Mouse (Mus musculus) megakaryocyte progenitor cell, adult 5-6 weeks (primary cell): Measurements from ENCODE around the gene Sirt6. TPM values are rescaled to one million over a fixed set of nuclear protein-coding genes. Genes with fewer than 3 reads are reported as not detected.
A peak's percentile ranks its signal among the peaks of the same experiment; 100 is the strongest.

Source experiments
- ATAC-seq: replicated peaks from 2 replicates; pipeline ENCODE4 v1.8.0; 2016; ENCODE audit warnings: mild to moderate bottlenecking, moderate TSS enrichment, inconsistent platforms; ENCODE audit not compliant: poor library complexity
- total RNA-seq, 2 experiments: library from RNA; stranded (forward) in 1 of 2; stranded (reverse) in 1 of 2; fragments of 157-497, 149-512 nt in 1 of 2; fragments of 200-1000 nt in 1 of 2; gene quantifications; 2 replicates each; pipeline versions ENCODE4 v1.2.3 to v1.2.4; 2015 to 2017

Gene Sirt6
- total RNA-seq, 2 experiments from 2014 or later: 5.3 to 8.3 TPM

- no peak for ATAC-seq
These were observed 31.0 kb downstream of the Sirt6 start for GRCm38 (mm10) chr10:81596611-81597010.

- ATAC-seq: no peak
These were observed 32.0 kb downstream of the Sirt6 start for GRCm38 (mm10) chr10:81595599-81595998.

DNA sequence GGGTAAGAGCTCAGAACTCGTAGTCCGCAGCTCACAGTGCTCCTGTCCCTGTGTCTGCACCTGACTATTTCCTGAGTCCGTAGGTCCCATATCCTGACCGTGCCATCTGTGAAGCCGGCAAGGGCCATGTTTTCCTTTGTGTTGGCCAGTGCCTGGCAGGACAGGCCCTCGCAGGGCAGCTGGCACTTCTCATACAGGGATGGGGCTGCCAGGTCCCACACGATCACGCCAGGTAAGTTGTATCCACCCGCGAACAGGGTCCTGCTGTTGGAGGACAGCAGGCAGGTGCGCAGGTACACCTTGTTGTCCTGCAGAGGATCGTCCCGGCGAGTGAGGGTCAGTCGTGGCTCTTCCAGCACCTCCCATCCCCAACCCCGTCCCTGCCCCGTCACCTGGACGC is 33.7 kb downstream of the Sirt6 start:
- no peak for ATAC-seq

DNA sequence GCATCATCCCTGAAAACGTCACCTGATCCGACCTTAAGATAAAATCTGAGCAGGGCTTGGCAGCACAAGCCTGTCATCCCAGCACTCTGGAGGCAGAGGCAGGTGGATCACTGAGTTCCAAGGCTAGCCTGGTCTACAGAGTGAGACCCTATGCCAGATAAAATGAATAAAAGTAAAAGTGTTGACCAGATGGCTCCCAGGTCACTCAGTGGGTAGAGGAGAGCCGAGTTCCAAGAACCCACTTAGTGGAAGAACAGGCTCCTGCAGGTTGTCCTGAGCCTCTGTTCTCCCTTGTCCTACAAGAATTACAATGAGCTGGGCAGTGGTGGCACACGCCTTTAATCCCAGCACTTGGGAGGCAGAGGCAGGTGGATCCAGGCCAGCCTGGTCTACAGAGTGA is 34.4 kb downstream of the Sirt6 start:
- ATAC-seq: no peak

- no peak for ATAC-seq
These were observed 35.0 kb downstream of the Sirt6 start for GRCm38 (mm10) chr10:81592631-81593030.

- ATAC-seq: no peak
These were observed 35.8 kb downstream of the Sirt6 start for GRCm38 (mm10) chr10:81591846-81592245.

DNA sequence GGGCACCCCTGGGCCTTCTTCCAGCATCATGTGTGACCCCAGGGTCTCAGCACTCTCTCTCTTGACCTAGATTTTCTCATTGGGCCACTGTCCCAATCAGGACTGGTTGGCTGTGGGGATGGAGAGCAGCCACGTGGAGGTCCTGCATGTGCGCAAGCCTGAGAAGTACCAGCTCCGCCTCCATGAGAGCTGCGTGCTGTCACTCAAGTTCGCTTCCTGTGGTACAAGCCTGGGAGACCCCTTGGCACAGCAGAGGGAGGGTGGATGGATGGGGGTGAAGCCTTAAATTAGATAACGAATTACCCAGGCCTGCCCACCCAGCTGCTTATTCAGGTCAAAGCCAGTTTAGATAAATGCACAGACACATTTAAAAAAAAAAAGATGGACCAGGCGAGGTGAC is 38.9 kb downstream of the Sirt6 start:
- no peak; the same call in 1 of the 2 replicates for ATAC-seq

DNA sequence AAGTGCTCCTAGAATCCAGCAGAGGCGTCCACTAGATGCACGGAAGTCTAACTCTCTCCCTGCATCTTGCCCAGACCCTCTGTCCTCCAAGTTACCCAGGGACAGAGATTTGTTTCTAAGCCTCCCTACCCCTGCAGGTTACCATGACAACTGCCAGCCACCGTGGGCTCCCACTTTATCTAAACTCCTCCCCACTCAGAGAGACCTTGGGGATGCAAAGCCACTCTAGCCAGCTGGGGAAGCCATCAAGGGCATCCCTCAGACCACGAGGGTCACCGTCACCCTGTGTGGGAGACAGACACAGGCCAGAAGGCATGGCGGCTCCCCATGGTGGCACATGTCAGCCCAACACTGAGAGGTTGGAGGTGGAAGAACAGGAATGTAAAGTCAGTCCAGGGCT is 44.2 kb downstream of the Sirt6 start:
- ATAC-seq: no peak

DNA sequence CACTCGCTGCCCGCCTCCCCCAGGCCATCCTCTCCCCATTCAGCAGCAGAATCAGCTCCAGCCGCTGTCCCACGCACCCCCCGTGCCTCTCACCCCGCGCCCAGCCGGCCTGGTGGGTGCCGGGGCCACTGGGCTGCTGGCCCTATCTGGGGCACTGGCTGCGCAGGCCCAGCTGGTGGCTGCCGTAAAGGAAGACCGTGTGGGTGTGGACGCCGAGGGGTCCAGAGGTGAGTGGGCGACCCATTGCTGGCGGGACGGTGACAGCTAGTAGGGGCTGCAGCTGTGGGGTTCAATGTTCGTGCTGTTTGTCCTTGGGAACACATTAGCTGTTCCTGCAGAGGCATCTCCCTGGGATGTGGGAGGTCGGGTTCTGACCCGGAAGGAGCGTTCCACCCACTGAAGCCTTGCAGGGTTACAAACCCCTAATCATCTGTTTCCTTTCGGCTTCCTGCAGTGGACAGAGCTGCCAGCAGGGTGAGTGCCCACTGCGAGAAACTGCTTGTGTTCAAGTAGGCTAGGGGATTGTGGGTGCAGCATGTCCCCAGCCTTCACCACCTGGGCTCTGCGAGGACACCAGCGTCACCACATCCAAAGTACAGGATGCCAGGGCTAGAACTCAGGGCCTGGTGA is 47.0 kb downstream of the Sirt6 start:
- peak; percentile 81 for ATAC-seq

DNA sequence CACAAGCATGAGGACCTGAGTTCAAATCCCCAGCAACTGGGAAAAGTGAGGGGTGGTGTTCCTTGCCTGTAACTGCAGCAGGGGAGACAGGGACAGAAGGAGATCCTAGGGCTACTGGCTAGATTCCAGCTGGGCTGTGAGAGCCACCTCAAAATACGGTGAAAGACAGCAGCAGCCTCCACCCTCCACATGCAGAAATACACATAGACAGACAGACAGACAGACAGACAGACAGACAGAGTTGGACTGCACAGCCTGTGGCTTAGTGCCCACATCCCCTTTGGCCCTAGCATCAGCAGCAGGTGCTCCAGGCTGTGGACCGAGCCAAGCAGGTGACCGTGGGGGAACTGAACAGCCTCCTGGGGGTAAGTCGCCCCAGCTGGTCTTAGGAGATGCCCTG is 47.6 kb downstream of the Sirt6 start:
- ATAC-seq: peak; percentile 5; the same call in 1 of the 2 replicates

GRCm38 (mm10) chr10:81575695-81576094 is 51.9 kb downstream of the Sirt6 start:
- ATAC-seq: no peak

- no peak for ATAC-seq
These were observed 52.4 kb downstream of the Sirt6 start for GRCm38 (mm10) chr10:81575208-81575631.

DNA sequence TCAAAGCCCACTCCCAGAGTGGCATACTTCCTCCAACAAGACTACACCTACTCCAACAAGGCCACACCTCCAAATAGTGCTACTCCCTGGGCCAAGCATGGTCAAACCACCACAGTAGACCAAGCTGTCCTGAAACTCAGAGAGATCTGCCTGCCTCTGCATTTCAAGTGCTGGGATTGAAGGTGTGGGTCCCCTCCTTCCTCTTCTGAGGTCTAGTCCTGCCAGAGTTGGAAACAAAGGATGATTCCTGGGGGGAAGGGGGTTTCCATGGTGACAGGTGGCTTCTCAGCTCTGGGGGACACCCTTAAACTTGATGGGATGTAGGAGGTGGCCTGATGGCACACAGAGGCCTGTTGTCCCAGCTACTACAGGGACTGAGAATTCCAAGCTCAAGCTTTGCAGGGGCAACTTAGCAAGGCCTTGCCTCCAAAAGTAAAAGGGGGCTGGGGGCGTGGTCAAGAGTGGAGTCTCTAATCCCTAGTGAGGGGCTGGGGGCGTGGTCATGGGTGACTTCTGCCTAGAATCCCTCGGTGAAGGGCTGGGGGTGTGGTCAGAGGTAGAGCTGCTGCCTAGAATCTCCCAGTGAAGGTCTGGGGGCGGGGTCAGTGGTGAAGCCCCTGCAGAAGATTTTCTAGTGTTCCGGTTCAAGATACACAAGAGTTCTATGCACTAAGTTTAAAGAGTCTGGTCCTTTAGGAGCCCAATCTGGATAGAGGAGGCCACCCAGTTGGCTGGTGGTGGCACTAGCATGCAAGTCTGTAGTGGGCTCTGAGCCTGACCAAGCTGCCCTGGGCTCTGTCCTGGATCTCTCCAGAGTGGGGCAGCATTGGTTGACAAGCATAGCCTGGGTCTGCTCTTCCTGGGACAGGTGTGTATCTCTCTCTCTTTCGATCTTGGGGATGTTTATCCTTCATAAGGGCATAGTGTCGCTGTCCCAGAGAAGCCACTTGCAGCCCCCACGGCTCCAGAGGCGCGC is 53.2 kb downstream of the Sirt6 start, which contains the start of gene Tle2:
Gene Tle2 (plus strand): TSS at position 481 of the 976 bp plus-strand sequence.
- no peak for ATAC-seq

DNA sequence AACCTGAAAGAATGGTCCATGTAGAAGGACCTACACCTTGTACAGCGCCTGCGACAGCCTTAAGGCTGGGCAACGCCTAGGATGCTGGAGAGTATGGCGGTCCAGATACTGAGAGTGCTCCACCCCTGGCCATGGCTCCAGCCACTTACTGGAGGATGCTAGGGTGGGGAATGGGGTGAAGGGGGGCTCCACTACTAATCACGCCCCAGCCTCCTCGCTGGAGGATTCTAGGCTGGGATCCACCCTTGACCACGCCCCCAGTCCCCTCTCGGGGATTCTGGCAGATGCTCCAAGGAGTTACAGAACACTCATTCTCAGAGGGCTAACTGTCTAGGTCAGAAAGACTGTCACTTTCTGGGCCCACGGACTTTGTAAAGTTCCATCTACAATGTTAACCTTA is 54.6 kb downstream of the Sirt6 start:
- no peak for ATAC-seq

GRCm38 (mm10) chr10:81572133-81572671 is 55.4 kb downstream of the Sirt6 start:
- no peak for ATAC-seq

Other genes with a start within 250 kb of the Sirt6 start
- 17.1 and 21.7 TPM in 2 replicates for gene Fzr1, start 249.3 kb downstream of the Sirt6 start, total RNA-seq (2015)
- gene Fzr1, start 249.3 kb downstream of the Sirt6 start, total RNA-seq (2017): 17.3 and 17.8 TPM in 2 replicates
- 9.3 and 13.7 TPM in 2 replicates for gene Dohh, start 243.4 kb downstream of the Sirt6 start, total RNA-seq (2015)
- 36.5 and 52.5 TPM in 2 replicates for gene Dohh, start 243.4 kb downstream of the Sirt6 start, total RNA-seq (2017)
- gene Gm48551, start 243.3 kb downstream of the Sirt6 start, total RNA-seq (2015): 2.6 and 3.0 TPM in 2 replicates
- gene Gm48551, start 243.3 kb downstream of the Sirt6 start, total RNA-seq (2017): 0.62 and 1.7 TPM in 2 replicates
- gene Gm48552, start 238.8 kb downstream of the Sirt6 start, total RNA-seq (2015): not detected in 2 replicates
- 0.46 TPM in 1 of 2 replicates, not detected in the other for gene Gm48552, start 238.8 kb downstream of the Sirt6 start, total RNA-seq (2017)
- gene Smim24, start 234.7 kb downstream of the Sirt6 start, total RNA-seq (2015): 31.0 and 31.4 TPM in 2 replicates
- gene Smim24, start 234.7 kb downstream of the Sirt6 start, total RNA-seq (2017): 7.5 and 17.1 TPM in 2 replicates
- 35.5 and 36.8 TPM in 2 replicates for gene Nfic, start 172.2 kb downstream of the Sirt6 start, total RNA-seq (2015)
- gene Nfic, start 172.2 kb downstream of the Sirt6 start, total RNA-seq (2017): 4.0 and 5.0 TPM in 2 replicates
- gene Celf5, start 145.1 kb downstream of the Sirt6 start, total RNA-seq (2015): 0.10 TPM in 1 of 2 replicates, not detected in the other
- gene Celf5, start 145.1 kb downstream of the Sirt6 start, total RNA-seq (2017): not detected in 2 replicates
- 81.2 and 99.2 TPM in 2 replicates for gene Ncln, start 131.4 kb downstream of the Sirt6 start, total RNA-seq (2015)
- 85.6 and 101 TPM in 2 replicates for gene Ncln, start 131.4 kb downstream of the Sirt6 start, total RNA-seq (2017)
- 8.3 and 8.9 TPM in 2 replicates for gene S1pr4, start 127.7 kb downstream of the Sirt6 start, total RNA-seq (2015)
- 6.2 and 9.5 TPM in 2 replicates for gene S1pr4, start 127.7 kb downstream of the Sirt6 start, total RNA-seq (2017)
- gene Gna15, start 103.6 kb downstream of the Sirt6 start, total RNA-seq (2015): 29.4 and 31.9 TPM in 2 replicates
- 28.7 and 28.9 TPM in 2 replicates for gene Gna15, start 103.6 kb downstream of the Sirt6 start, total RNA-seq (2017)
- gene Gna11, start 82.6 kb downstream of the Sirt6 start, total RNA-seq (2015): 5.4 and 6.0 TPM in 2 replicates
- 7.6 and 10.2 TPM in 2 replicates for gene Gna11, start 82.6 kb downstream of the Sirt6 start, total RNA-seq (2017)
- gene Aes, start 68.3 kb downstream of the Sirt6 start, total RNA-seq (2015): 197 and 225 TPM in 2 replicates
- gene Aes, start 68.3 kb downstream of the Sirt6 start, total RNA-seq (2017): 178 and 191 TPM in 2 replicates
- 0.95 and 1.5 TPM in 2 replicates for gene Tle2, start 53.2 kb downstream of the Sirt6 start, total RNA-seq (2015)
- 0.08 and 3.5 TPM in 2 replicates for gene Tle2, start 53.2 kb downstream of the Sirt6 start, total RNA-seq (2017)
- gene Tle6, start 26.7 kb downstream of the Sirt6 start, total RNA-seq (2015): 15.4 and 18.4 TPM in 2 replicates
- 3.5 and 13.3 TPM in 2 replicates for gene Tle6, start 26.7 kb downstream of the Sirt6 start, total RNA-seq (2017)
- gene BC025920, start 21.5 kb downstream of the Sirt6 start, total RNA-seq (2015): 1.2 and 3.1 TPM in 2 replicates
- gene BC025920, start 21.5 kb downstream of the Sirt6 start, total RNA-seq (2017): 1.2 and 2.2 TPM in 2 replicates
- gene Ankrd24, start 743 bp upstream of the Sirt6 start, total RNA-seq (2015): 5.8 and 6.8 TPM in 2 replicates
- 7.0 and 8.9 TPM in 2 replicates for gene Ankrd24, start 743 bp upstream of the Sirt6 start, total RNA-seq (2017)
- 4.4 and 8.6 TPM in 2 replicates for gene Gm10778, start 21.3 kb upstream of the Sirt6 start, total RNA-seq (2015)
- gene Gm10778, start 21.3 kb upstream of the Sirt6 start, total RNA-seq (2017): 4.6 and 4.9 TPM in 2 replicates
- gene Zfp433, start 77.0 kb upstream of the Sirt6 start, total RNA-seq (2015): 14.7 and 30.3 TPM in 2 replicates
- gene Zfp433, start 77.0 kb upstream of the Sirt6 start, total RNA-seq (2017): 18.4 and 22.5 TPM in 2 replicates
- gene Gm3055, start 143.4 kb upstream of the Sirt6 start, total RNA-seq (2015): 0.49 and 2.0 TPM in 2 replicates
- 0.91 and 2.1 TPM in 2 replicates for gene Gm3055, start 143.4 kb upstream of the Sirt6 start, total RNA-seq (2017)
- gene Gm4767, start 184.4 kb upstream of the Sirt6 start, total RNA-seq (2015): 4.0 and 5.0 TPM in 2 replicates
- 0.67 and 1.4 TPM in 2 replicates for gene Gm4767, start 184.4 kb upstream of the Sirt6 start, total RNA-seq (2017)
- 8.7 and 9.5 TPM in 2 replicates for gene Gm32687, start 236.1 kb upstream of the Sirt6 start, total RNA-seq (2015)
- gene Gm32687, start 236.1 kb upstream of the Sirt6 start, total RNA-seq (2017): 3.6 and 4.3 TPM in 2 replicates